Mouse (Mus musculus) liver, embryonic 14.5 days (tissue): Measurements from ENCODE around the gene Trim61. TPM values are rescaled to one million over a fixed set of nuclear protein-coding genes. Genes with fewer than 3 reads are reported as not detected.

ENCODE experiments used
- ATAC-seq: fragments of 200-750 bp; cut with Nextera tagmentation; 2 replicates; pipeline ENCODE4 v1.8.0; 2017; ENCODE audit warnings: moderate number of reproducible peaks, mild to moderate bottlenecking, moderate library complexity; ENCODE audit not compliant: insufficient read depth
- DNase-seq, 3 experiments: peaks; one replicate each; pipeline ENCODE4 v3.0.0-alpha.2; 2012 to 2013; ENCODE audit warnings: low read depth in 3 of 3, low spot score in 3 of 3
- H3K27ac ChIP-seq: fragments of 300-500 bp; sonication (generic); 2 replicates; pipeline ENCODE4 v1.5.1; 2014; ENCODE audit warnings: moderate library complexity, mild to moderate bottlenecking, control low read depth, inconsistent platforms
- H3K27me3 ChIP-seq: fragments of 300-500 bp; sonication (generic); 2 replicates; pipeline ENCODE4 v1.6.1; 2014; ENCODE audit warnings: mild to moderate bottlenecking, low read length, moderate library complexity; ENCODE audit not compliant: control insufficient read depth, insufficient read depth
- H3K36me3 ChIP-seq: fragments of 300-500 bp; sonication (generic); replicated peaks from 2 replicates; pipeline ENCODE4 v1.6.1; 2014; ENCODE audit warnings: low read depth; ENCODE audit not compliant: control insufficient read depth, insufficient read depth
- H3K4me1 ChIP-seq, 2 experiments: fragments of 200-500 bp in 1 of 2; fragments of 300-500 bp in 1 of 2; sonication (generic) in 1 of 2; replicated peaks; 2 replicates each; pipeline ENCODE4 v1.6.1; 2012 to 2014; ENCODE audit warnings: antibody characterized with exemption in 1 of 2, inconsistent platforms in 1 of 2, low read length in 1 of 2; ENCODE audit not compliant: control insufficient read depth in 2 of 2, insufficient read depth in 2 of 2
- H3K4me2 ChIP-seq: fragments of 300-500 bp; sonication (generic); 2 replicates; pipeline ENCODE4 v1.6.1; 2014; ENCODE audit warnings: low read depth, mild to moderate bottlenecking, control low read depth, moderate library complexity
- H3K4me3 ChIP-seq, 2 experiments: fragments of 200-500 bp in 1 of 2; fragments of 300-500 bp in 1 of 2; sonication (generic) in 1 of 2; 2 replicates each; pipeline ENCODE4 v1.5.1; 2012 to 2014; ENCODE audit warnings: low read depth in 2 of 2, low read length in 2 of 2, mild to moderate bottlenecking in 2 of 2, control low read depth in 1 of 2, inconsistent platforms in 1 of 2, moderate library complexity in 1 of 2; ENCODE audit not compliant: insufficient read depth in 1 of 2
- H3K9ac ChIP-seq: fragments of 300-500 bp; sonication (generic); replicated peaks from 2 replicates; pipeline ENCODE4 v1.6.1; 2014; ENCODE audit warnings: mild to moderate bottlenecking, control low read depth, moderate library complexity
- H3K9me3 ChIP-seq: fragments of 300-500 bp; sonication (generic); 2 replicates; pipeline ENCODE4 v1.6.1; 2016; ENCODE audit warnings: low read length, mixed read lengths; ENCODE audit not compliant: control insufficient read depth
- CTCF ChIP-seq: IDR thresholded peaks from 2 replicates; pipeline ENCODE4 v1.5.1; 2016; ENCODE audit warnings: antibody characterized with exemption, low read depth, control low read depth
- EP300 ChIP-seq: IDR thresholded peaks from 2 replicates; pipeline ENCODE4 v1.6.1; 2016; ENCODE audit warnings: antibody characterized with exemption, low read depth
- WGBS: fragments of 180-500 bp; shearing (Covaris S2); extraction: QIAGEN DNeasy Blood & Tissue Kit; methylation state at CpG from one replicate; pipeline ENCODE4 v1.1.7; 2014; ENCODE audit not compliant: insufficient replicate concordance; 5-methylcytosine and 5-hydroxymethylcytosine counted together
- polyA plus RNA-seq, 2 experiments: library from polyadenylated mRNA; depleted of rRNA in 1 of 2; stranded (reverse) in 1 of 2; unstranded in 1 of 2; fragments of >200 nt; fragmentation: Nextera tagmentation in 1 of 2; extraction: Ambion mirVana in 1 of 2; gene quantifications; 2 replicates each; pipeline versions ENCODE4 v1.2.1 to v1.2.3; 2012 to 2014

The Trim61 gene
- polyA plus RNA-seq, 2 experiments, result not detected

GRCm38 (mm10) chr8:65062195-65062594 is 43.9 kb upstream of the Trim61 start:
- Histone ChIP-seq H3K9ac (no peak overlapping the region), H3K27me3 (no peaks in the 10 kb centered on the region), H3K36me3 (no peaks in the 10 kb centered on the region), H3K4me3 (no peak overlapping the region), H3K4me2 (no peak overlapping the region), H3K9me3 (no peaks in the 10 kb centered on the region), H3K27ac (no peak overlapping the region), H3K4me1 (no peaks in the 10 kb centered on the region)
- no peak for DNase-seq
- TF ChIP-seq EP300 (no peak), CTCF (no peak)
- ATAC-seq, result no peak
- 55% methylated on average over 4 of the region's 4 CpGs for WGBS

- no peaks in the 10 kb centered on the region for H3K27me3 ChIP-seq
- no peak overlapping the region for H3K27ac ChIP-seq
- 58% methylated on average over 4 of the region's 4 CpGs for WGBS
- no peaks in the 10 kb centered on the region for H3K4me1 ChIP-seq
- H3K4me3 ChIP-seq, result no peak overlapping the region
- DNase-seq (no peak), ATAC-seq (no peak)
- TF ChIP-seq EP300, result no peak
- no peak for TF ChIP-seq CTCF
- no peaks in the 10 kb centered on the region for H3K36me3 ChIP-seq
- H3K9me3 ChIP-seq, result no peaks in the 10 kb centered on the region
- no peak overlapping the region for H3K9ac ChIP-seq
- no peak overlapping the region for H3K4me2 ChIP-seq
Observed at GRCm38 (mm10) chr8:65056722-65057121, 38.4 kb upstream of the Trim61 start.

- DNase-seq, result no peak
- no peaks in the 10 kb centered on the region for H3K27me3 ChIP-seq
- TF ChIP-seq CTCF, result no peak
- TF ChIP-seq EP300, result no peak
- no peaks in the 10 kb centered on the region for H3K4me1 ChIP-seq
- H3K9ac ChIP-seq, result no peak overlapping the region
- no peaks in the 10 kb centered on the region for H3K36me3 ChIP-seq
- H3K4me3 ChIP-seq, result no peak overlapping the region
- no peaks in the 10 kb centered on the region for H3K9me3 ChIP-seq
- H3K4me2 ChIP-seq, result no peak overlapping the region
- no peak overlapping the region for H3K27ac ChIP-seq
- WGBS, result 65% methylated on average over 5 of the region's 5 CpGs
- no peak for ATAC-seq
Observed at GRCm38 (mm10) chr8:65053968-65054367, 35.6 kb upstream of the Trim61 start.

DNA sequence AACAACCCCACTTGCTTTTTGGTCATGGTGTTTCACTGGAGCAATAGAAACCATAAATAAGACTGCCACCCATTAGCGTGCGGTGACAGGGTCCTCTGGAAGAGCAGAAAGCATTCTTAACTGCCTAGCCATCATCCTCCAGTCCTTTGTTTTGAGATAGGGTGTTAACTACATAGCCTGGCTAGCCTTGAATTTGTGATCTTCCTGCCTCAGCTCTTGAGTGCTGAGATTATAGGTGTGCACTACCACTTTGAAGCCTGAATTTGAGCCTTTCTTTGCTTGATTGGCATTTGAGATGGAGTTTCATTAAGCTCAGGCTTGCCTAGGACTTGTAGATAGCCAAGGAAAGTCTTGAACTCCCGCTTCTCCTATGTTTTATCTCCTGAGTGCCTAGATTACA is 35.2 kb upstream of the Trim61 start:
- TF ChIP-seq EP300, result no peak
- no peak for TF ChIP-seq CTCF
- 57% methylated on average over 3 of the region's 3 CpGs for WGBS
- DNase-seq (no peak), ATAC-seq (no peak)
- Histone ChIP-seq H3K4me1 (no peaks in the 10 kb centered on the region), H3K9ac (no peak overlapping the region), H3K9me3 (no peaks in the 10 kb centered on the region), H3K27me3 (no peaks in the 10 kb centered on the region), H3K4me2 (no peak overlapping the region), H3K4me3 (no peak overlapping the region), H3K36me3 (no peaks in the 10 kb centered on the region), H3K27ac (no peak overlapping the region)

DNA sequence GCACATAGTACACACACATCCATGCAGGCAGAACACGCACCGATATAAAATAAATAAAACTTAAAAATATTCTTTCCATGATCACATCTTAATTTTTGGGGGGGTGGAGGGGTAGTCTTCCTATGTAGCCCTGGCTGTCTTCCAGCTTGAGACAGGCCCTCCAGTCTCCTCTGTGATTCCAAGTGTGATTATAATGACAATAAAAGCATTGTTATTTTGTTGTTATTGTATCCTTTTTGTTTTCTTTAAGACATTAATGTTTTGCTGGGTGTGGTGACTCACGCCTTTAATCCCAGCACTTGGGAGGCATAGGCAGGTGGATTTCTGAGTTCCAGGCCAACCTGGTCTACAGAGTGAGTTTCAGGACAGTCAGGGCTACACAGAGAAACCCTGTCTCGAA is 29.5 kb upstream of the Trim61 start:
- Histone ChIP-seq H3K36me3 (no peaks in the 10 kb centered on the region), H3K9ac (no peak overlapping the region), H3K4me3 (no peak overlapping the region), H3K27me3 (no peaks in the 10 kb centered on the region), H3K4me1 (0 out of 4 replicates have a peak, but pooled peaks cover 0 to 2% of the 10 kb centered on the region in 2 experiments), H3K9me3 (no peaks in the 10 kb centered on the region), H3K4me2 (no peak overlapping the region), H3K27ac (no peak overlapping the region)
- ATAC-seq, result no peak
- DNase-seq, result no peak
- no peak for TF ChIP-seq EP300
- WGBS, result 62% methylated on average over 4 of the region's 4 CpGs

DNA sequence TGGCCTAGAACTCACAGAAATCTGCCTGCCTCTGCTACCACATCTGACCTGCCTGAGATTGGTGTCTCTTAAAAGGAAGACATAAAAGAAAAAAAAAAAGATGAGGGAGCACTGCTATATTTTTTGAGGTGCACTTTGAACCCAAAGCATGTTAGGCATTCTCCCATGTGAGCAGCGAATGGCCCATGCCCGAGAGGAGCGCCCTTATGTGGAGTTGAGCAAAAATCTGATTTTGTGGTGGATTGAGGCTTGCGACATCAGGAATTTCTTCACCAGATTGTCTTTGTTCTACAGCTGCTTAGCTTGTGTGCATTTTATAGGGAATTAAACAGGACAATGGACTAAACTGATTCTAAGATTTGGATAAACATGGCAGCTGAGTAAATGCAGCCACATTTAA is 28.9 kb upstream of the Trim61 start:
- H3K4me2 ChIP-seq, result no peak overlapping the region
- 74% methylated on average over 4 of the region's 4 CpGs for WGBS
- no peaks in the 10 kb centered on the region for H3K9me3 ChIP-seq
- TF ChIP-seq CTCF (no peak), EP300 (no peak)
- H3K9ac ChIP-seq, result no peak overlapping the region
- 0 out of 4 replicates have a peak, but pooled peaks cover 0 to 2% of the 10 kb centered on the region in 2 experiments for H3K4me1 ChIP-seq
- DNase-seq (no peak), ATAC-seq (no peak)
- H3K27ac ChIP-seq, result no peak overlapping the region
- no peaks in the 10 kb centered on the region for H3K36me3 ChIP-seq
- H3K27me3 ChIP-seq, result no peaks in the 10 kb centered on the region
- no peak overlapping the region for H3K4me3 ChIP-seq
